Mouse (Mus musculus) CH12.LX (cell line): Measurements from ENCODE around the gene Hist1h2ab.

Experiments used
- CTCF ChIP-seq, 2 experiments: IDR thresholded peaks in 1 of 2; conservative IDR thresholded peaks in 1 of 2; 2 replicates each; pipeline ENCODE4 v1.5.1; 2011 to 2012; ENCODE audit warnings: low read depth in 2 of 2, low read length in 2 of 2, improper control_type of control experiment in 1 of 2, inconsistent platforms in 1 of 2, mild to moderate bottlenecking in 1 of 2, moderate library complexity in 1 of 2
- MAX ChIP-seq: IDR thresholded peaks from 2 replicates; pipeline ENCODE4 v1.6.1; 2011; ENCODE audit warnings: low read length, improper control_type of control experiment

- TF ChIP-seq MAX (no peak), CTCF (conservative IDR thresholded peaks at IDR 0.05 in 1 of 2, IDR thresholded peaks at IDR 0.05 in 1 of 2; ENCODE audit: low read depth in 2 of 2, low read length in 2 of 2) (no peak)
Observed at GRCm38 (mm10) chr13:23710374-23711089, 40.4 kb upstream of the Hist1h2ab start, which contains the start of gene Hfe.
